Mouse (Mus musculus) thymus, adult 2 months (tissue): Measurements from ENCODE around the gene Ddx50.

Source experiments
- CTCF ChIP-seq: fragments of 200-500 bp; IDR thresholded peaks from 2 replicates; pipeline ENCODE4 v1.5.1; 2012; ENCODE audit warnings: mild to moderate bottlenecking, control low read depth, low read length, moderate library complexity, borderline replicate concordance; ENCODE audit not compliant: control insufficient read depth, poor library complexity, insufficient read depth; ENCODE audit errors: extremely low read depth
- POLR2A ChIP-seq: fragments of 200-500 bp; IDR thresholded peaks from 2 replicates; pipeline ENCODE4 v1.6.1; 2012; ENCODE audit warnings: mild to moderate bottlenecking, low read length, control low read depth, moderate library complexity; ENCODE audit not compliant: control insufficient read depth, poor library complexity, insufficient read depth; ENCODE audit errors: extremely low read depth

- TF ChIP-seq POLR2A (no peak), CTCF (no peak)
Observed at GRCm38 (mm10) chr10:62592496-62592895, 58.5 kb downstream of the Ddx50 start.
